Mouse (Mus musculus) MEL (cell line): ENCODE measurements around the gene Dpy19l1. TPM values are rescaled to one million over a fixed set of nuclear protein-coding genes. Genes with fewer than 3 reads are reported as not detected.

Experiments used
- DNase-seq: peaks from one replicate; pipeline ENCODE4 v3.0.0; 2011; ENCODE audit warnings: low read depth, low spot score
- H3K27ac ChIP-seq: 2 replicates; pipeline ENCODE4 v1.5.1; 2012; ENCODE audit warnings: low read depth, mild to moderate bottlenecking, control low read depth, low read length, moderate library complexity; ENCODE audit not compliant: control insufficient read depth
- H3K27me3 ChIP-seq, 2 experiments: fragments of 150-350 bp in 1 of 2; sonication (generic) in 1 of 2; 2 replicates each; pipeline ENCODE4 v1.6.1; 2012; ENCODE audit warnings: low read length in 2 of 2, mild to moderate bottlenecking in 2 of 2, improper control_type of control experiment in 1 of 2, moderate library complexity in 1 of 2; ENCODE audit not compliant: insufficient read depth in 2 of 2, control insufficient read depth in 1 of 2
- H3K36me3 ChIP-seq, 2 experiments: 2 replicates each; pipeline ENCODE4 v1.6.1; 2012 to 2014; ENCODE audit warnings: low read length in 2 of 2, improper control_type of control experiment in 1 of 2, inconsistent platforms in 1 of 2, mild to moderate bottlenecking in 1 of 2; ENCODE audit not compliant: insufficient read depth in 2 of 2, control insufficient read depth in 1 of 2
- H3K4me1 ChIP-seq, 2 experiments: fragments of 150-350 bp in 1 of 2; sonication (generic) in 1 of 2; 2 replicates each; pipeline ENCODE4 v1.6.1; 2012; ENCODE audit warnings: low read length in 2 of 2, improper control_type of control experiment in 1 of 2, mild to moderate bottlenecking in 1 of 2; ENCODE audit not compliant: insufficient read depth in 2 of 2, control insufficient read depth in 1 of 2
- H3K4me3 ChIP-seq, 2 experiments: fragments of 150-350 bp in 1 of 2; sonication (generic) in 1 of 2; 2 replicates each; pipeline ENCODE4 v1.5.1; 2012; ENCODE audit warnings: low read depth in 2 of 2, low read length in 2 of 2, mild to moderate bottlenecking in 2 of 2, moderate library complexity in 2 of 2, control low read depth in 1 of 2, improper control_type of control experiment in 1 of 2; ENCODE audit not compliant: control insufficient read depth in 1 of 2, insufficient read depth in 1 of 2
- H3K79me2 ChIP-seq: 2 replicates; pipeline ENCODE4 v1.6.1; 2012; ENCODE audit warnings: mild to moderate bottlenecking, low read length, moderate library complexity; ENCODE audit not compliant: control insufficient read depth, poor library complexity, insufficient read depth
- H3K9ac ChIP-seq: 2 replicates; pipeline ENCODE4 v1.6.1; 2012; ENCODE audit warnings: low read depth, mild to moderate bottlenecking, control low read depth, low read length, moderate library complexity; ENCODE audit not compliant: control insufficient read depth, poor library complexity, severe bottlenecking
- H3K9me3 ChIP-seq: fragments of 150-350 bp; sonication (generic); replicated peaks from 2 replicates; pipeline ENCODE4 v1.6.1; 2012; ENCODE audit warnings: mild to moderate bottlenecking, low read length, improper control_type of control experiment, moderate library complexity; ENCODE audit not compliant: insufficient read depth
- CHD1 ChIP-seq: IDR thresholded peaks from 2 replicates; pipeline ENCODE4 v1.6.1; 2012; ENCODE audit warnings: low read depth, mild to moderate bottlenecking, inconsistent platforms, low read length, improper control_type of control experiment
- CHD2 ChIP-seq: IDR thresholded peaks from 2 replicates; pipeline ENCODE4 v1.6.1; 2011; ENCODE audit warnings: low read length, improper control_type of control experiment
- CTCF ChIP-seq, 3 experiments: IDR thresholded peaks in 2 of 3; conservative IDR thresholded peaks in 1 of 3; 2 replicates each; pipeline ENCODE4 v1.5.1; 2011 to 2012; ENCODE audit warnings: low read length in 3 of 3, low read depth in 2 of 3, mild to moderate bottlenecking in 2 of 3, improper control_type of control experiment in 1 of 3, inconsistent platforms in 1 of 3, mixed read lengths in 1 of 3, moderate library complexity in 1 of 3; ENCODE audit not compliant: control insufficient read depth in 1 of 3, insufficient read depth in 1 of 3, poor library complexity in 1 of 3, severe bottlenecking in 1 of 3
- E2F4 ChIP-seq: IDR thresholded peaks from 2 replicates; pipeline ENCODE4 v1.6.1; 2011; ENCODE audit warnings: low read depth, low read length, improper control_type of control experiment, borderline replicate concordance
- ELF1 ChIP-seq: IDR thresholded peaks from 2 replicates; pipeline ENCODE4 v1.6.1; 2014; ENCODE audit warnings: low read depth, mild to moderate bottlenecking, inconsistent platforms, low read length, improper control_type of control experiment, moderate library complexity
- EP300 ChIP-seq, 2 experiments: IDR thresholded peaks; 2 replicates each; pipeline ENCODE4 v1.6.1; 2011; ENCODE audit warnings: improper control_type of control experiment in 2 of 2, low read length in 2 of 2, low read depth in 1 of 2, mild to moderate bottlenecking in 1 of 2
- ETS1 ChIP-seq: IDR thresholded peaks from 2 replicates; pipeline ENCODE4 v1.6.1; 2012; ENCODE audit warnings: low read depth, mild to moderate bottlenecking, inconsistent platforms, low read length, improper control_type of control experiment, moderate library complexity
- GABPA ChIP-seq: IDR thresholded peaks from 2 replicates; pipeline ENCODE4 v1.6.1; 2012; ENCODE audit warnings: low read depth, mild to moderate bottlenecking, inconsistent platforms, low read length, improper control_type of control experiment, moderate library complexity
- MAX ChIP-seq: IDR thresholded peaks from 2 replicates; pipeline ENCODE4 v1.6.1; 2011; ENCODE audit warnings: low read length, improper control_type of control experiment
- MAZ ChIP-seq: IDR thresholded peaks from 2 replicates; pipeline ENCODE4 v1.6.1; 2012; ENCODE audit warnings: low read depth, mild to moderate bottlenecking, inconsistent platforms, low read length, improper control_type of control experiment
- MXI1 ChIP-seq: IDR thresholded peaks from 2 replicates; pipeline ENCODE4 v1.6.1; 2011; ENCODE audit warnings: mild to moderate bottlenecking, low read depth, low read length, improper control_type of control experiment
- MYB ChIP-seq: IDR thresholded peaks from 2 replicates; pipeline ENCODE4 v1.6.1; 2011; ENCODE audit warnings: mild to moderate bottlenecking, low read depth, low read length, improper control_type of control experiment
- MYC ChIP-seq: IDR thresholded peaks from 2 replicates; pipeline ENCODE4 v1.6.1; 2011; ENCODE audit warnings: low read depth, mild to moderate bottlenecking, low read length, improper control_type of control experiment, moderate library complexity
- NELFE ChIP-seq: IDR thresholded peaks from 2 replicates; pipeline ENCODE4 v1.6.1; 2011; ENCODE audit warnings: low read depth, low read length, improper control_type of control experiment
- POLR2A ChIP-seq, 2 experiments: IDR thresholded peaks; 2 replicates each; pipeline ENCODE4 v1.6.1; 2011 to 2012; ENCODE audit warnings: low read length in 2 of 2, mild to moderate bottlenecking in 2 of 2, control low read depth in 1 of 2, improper control_type of control experiment in 1 of 2, low read depth in 1 of 2, moderate library complexity in 1 of 2; ENCODE audit not compliant: control insufficient read depth in 1 of 2, insufficient read depth in 1 of 2, poor library complexity in 1 of 2
- POLR2AphosphoS2 ChIP-seq: IDR thresholded peaks from 2 replicates; pipeline ENCODE4 v1.6.1; 2011; ENCODE audit warnings: low read length, improper control_type of control experiment
- RAD21 ChIP-seq: IDR thresholded peaks from 2 replicates; pipeline ENCODE4 v1.6.1; 2011; ENCODE audit warnings: mild to moderate bottlenecking, low read depth, low read length, improper control_type of control experiment
- SMC3 ChIP-seq: IDR thresholded peaks from 2 replicates; pipeline ENCODE4 v1.6.1; 2011; ENCODE audit warnings: low read depth, low read length, improper control_type of control experiment
- TCF12 ChIP-seq: IDR thresholded peaks from 2 replicates; pipeline ENCODE4 v1.6.1; 2014; ENCODE audit warnings: low read depth, mild to moderate bottlenecking, inconsistent platforms, low read length, improper control_type of control experiment, moderate library complexity
- UBTF ChIP-seq: IDR thresholded peaks from 2 replicates; pipeline ENCODE4 v1.6.1; 2012; ENCODE audit warnings: low read depth, mild to moderate bottlenecking, inconsistent platforms, low read length, improper control_type of control experiment, moderate library complexity, borderline replicate concordance; ENCODE audit not compliant: insufficient read depth
- USF1 ChIP-seq: IDR thresholded peaks from 2 replicates; pipeline ENCODE4 v1.6.1; 2014; ENCODE audit warnings: low read depth, mild to moderate bottlenecking, inconsistent platforms, low read length, improper control_type of control experiment, moderate library complexity
- ZC3H11A ChIP-seq: IDR thresholded peaks from 2 replicates; pipeline ENCODE4 v1.6.1; 2012; ENCODE audit warnings: low read depth, mild to moderate bottlenecking, inconsistent platforms, low read length, improper control_type of control experiment
- ZKSCAN1 ChIP-seq: IDR thresholded peaks from 2 replicates; pipeline ENCODE4 v1.6.1; 2012; ENCODE audit warnings: low read depth, mild to moderate bottlenecking, inconsistent platforms, low read length, improper control_type of control experiment, moderate library complexity
- ZMIZ1 ChIP-seq: IDR thresholded peaks from 2 replicates; pipeline ENCODE4 v1.6.1; 2012; ENCODE audit warnings: low read depth, mild to moderate bottlenecking, inconsistent platforms, low read length, improper control_type of control experiment, moderate library complexity
- polyA plus RNA-seq, 2 experiments: library from polyadenylated mRNA; stranded (reverse) in 1 of 2; unstranded in 1 of 2; fragments of >175 nt in 1 of 2; fragments of >200 nt in 1 of 2; gene quantifications; 2 replicates each; pipeline versions ENCODE4 v1.2.1 to v1.2.4; 2012; ENCODE audit warnings: low replicate concordance in 2 of 2, low read depth in 1 of 2; ENCODE audit not compliant: insufficient read length in 2 of 2, insufficient read depth in 1 of 2, missing spikeins in 1 of 2
- total RNA-seq: library from RNA; depleted of rRNA; stranded (reverse); fragments of 300-350 nt; gene quantifications from 2 replicates; pipeline ENCODE4 v1.2.3, GENCODE M21; 2012

The Dpy19l1 gene
- total and polyA plus RNA-seq, 3 experiments = 26.9 to 71.6 (median 35.3) TPM

- H3K27me3 ChIP-seq = no peaks in the 10 kb centered on the region
- no peaks in the 10 kb centered on the region for H3K9me3 ChIP-seq
- H3K79me2 ChIP-seq = peaks cover 17% of the 10 kb centered on the region
- TF ChIP-seq ELF1 = no peak
- no peak for TF ChIP-seq EP300 (IDR thresholded peaks at IDR 0.05; ENCODE audit: low read depth in 1 of 2, low read length in 2 of 2)
- TF ChIP-seq MYB = no peak
- no peak for TF ChIP-seq ZMIZ1
- no peak for TF ChIP-seq CHD1
- no peak for TF ChIP-seq UBTF
- TF ChIP-seq MAX = no peak
- no peak for TF ChIP-seq MXI1
- TF ChIP-seq MYC = no peak
- TF ChIP-seq GABPA = no peak
- TF ChIP-seq MAZ = no peak
- no peak for TF ChIP-seq ETS1
- TF ChIP-seq TCF12 = no peak
- no peak for TF ChIP-seq CTCF (IDR thresholded peaks at IDR 0.05 in 2 of 3, conservative IDR thresholded peaks at IDR 0.05 in 1 of 3; ENCODE audit: control insufficient read depth in 1 of 3, insufficient read depth in 1 of 3, low read depth in 2 of 3, low read length in 3 of 3, poor library complexity in 1 of 3, severe bottlenecking in 1 of 3)
- TF ChIP-seq, all 39 proteins: peak for 0
- Histone ChIP-seq H3K36me3 (peaks cover 0 to 9% of the 10 kb centered on the region in 2 experiments; a peak in 2 of 4 replicates), H3K4me1 (peaks cover 7 to 8% of the 10 kb centered on the region in 2 experiments; a peak in 3 of 4 replicates), H3K4me3 (no peak overlapping the region), H3K27ac (no peak overlapping the region), H3K9ac (no peak overlapping the region)
- no peak for DNase-seq
These were observed 3.6 kb upstream of the Dpy19l1 start for GRCm38 (mm10) chr9:24506510-24506909.

GRCm38 (mm10) chr9:24505017-24505763 lies 2.2 kb upstream of the Dpy19l1 start:
- Histone ChIP-seq H3K4me3 (no peak overlapping the region), H3K27ac (no peak overlapping the region), H3K36me3 (peaks cover 0 to 22% of the 10 kb centered on the region in 2 experiments; a peak in 2 of 4 replicates), H3K79me2 (peaks cover 27% of the 10 kb centered on the region), H3K9ac (no peak overlapping the region), H3K27me3 (no peaks in the 10 kb centered on the region), H3K4me1 (peaks cover 15 to 18% of the 10 kb centered on the region in 2 experiments), H3K9me3 (no peaks in the 10 kb centered on the region)
- DNase-seq = no peak
- TF ChIP-seq ZMIZ1 (no peak), CHD1 (no peak), POLR2A (IDR thresholded peaks at IDR 0.05; ENCODE audit: control insufficient read depth in 1 of 2, insufficient read depth in 1 of 2, low read depth in 1 of 2, low read length in 2 of 2, poor library complexity in 1 of 2) (no peak), SMC3 (no peak), ZC3H11A (no peak), GABPA (no peak), RAD21 (no peak), POLR2AphosphoS2 (no peak), ZKSCAN1 (no peak), E2F4 (no peak), CHD2 (no peak), NELFE (no peak), USF1 (no peak), UBTF (no peak)
